Mouse (Mus musculus): ENCODE measurements around the gene Stpg1. TPM values are rescaled to one million over a fixed set of nuclear protein-coding genes. Genes with fewer than 3 reads are reported as not detected.

Stpg1 gene
- polyA plus RNA-seq, 1 experiment from 2014 or later: not detected

DNA sequence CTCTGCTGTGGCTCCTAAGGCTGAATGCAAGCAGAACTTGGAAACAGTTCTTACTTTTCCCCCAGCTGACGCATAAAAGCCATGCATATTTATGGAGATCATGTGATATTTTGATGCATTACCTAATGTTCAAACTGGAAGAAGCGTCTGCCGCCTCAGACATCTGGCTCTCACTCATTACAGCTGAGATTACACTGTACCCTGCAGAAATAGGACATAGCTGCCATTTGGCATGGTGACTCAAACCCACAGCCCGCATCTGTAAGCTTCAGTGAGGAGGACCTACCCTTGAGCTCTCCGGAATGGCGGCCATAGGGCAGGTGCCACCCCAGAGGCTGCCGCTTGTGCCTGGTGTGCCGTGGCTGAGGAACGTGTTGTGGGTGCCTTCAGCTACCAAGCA lies 36.6 kb downstream of the Stpg1 start:
- H3K27me3 ChIP-seq: no peaks in the 10 kb centered on the region
- no peak for DNase-seq (ENCODE audit: low read depth, low spot score)
- POLR2A ChIA-PET: no interaction called here
- TF ChIP-seq CTCF (IDR thresholded peaks at IDR 0.05): no peak
- CTCF ChIA-PET: no interaction called here
- in situ Hi-C loops (cut with MboI; ENCODE audit: low pct_unique_long_range_greater_than_20kb): no loop called here
- no peak for ATAC-seq

DNA sequence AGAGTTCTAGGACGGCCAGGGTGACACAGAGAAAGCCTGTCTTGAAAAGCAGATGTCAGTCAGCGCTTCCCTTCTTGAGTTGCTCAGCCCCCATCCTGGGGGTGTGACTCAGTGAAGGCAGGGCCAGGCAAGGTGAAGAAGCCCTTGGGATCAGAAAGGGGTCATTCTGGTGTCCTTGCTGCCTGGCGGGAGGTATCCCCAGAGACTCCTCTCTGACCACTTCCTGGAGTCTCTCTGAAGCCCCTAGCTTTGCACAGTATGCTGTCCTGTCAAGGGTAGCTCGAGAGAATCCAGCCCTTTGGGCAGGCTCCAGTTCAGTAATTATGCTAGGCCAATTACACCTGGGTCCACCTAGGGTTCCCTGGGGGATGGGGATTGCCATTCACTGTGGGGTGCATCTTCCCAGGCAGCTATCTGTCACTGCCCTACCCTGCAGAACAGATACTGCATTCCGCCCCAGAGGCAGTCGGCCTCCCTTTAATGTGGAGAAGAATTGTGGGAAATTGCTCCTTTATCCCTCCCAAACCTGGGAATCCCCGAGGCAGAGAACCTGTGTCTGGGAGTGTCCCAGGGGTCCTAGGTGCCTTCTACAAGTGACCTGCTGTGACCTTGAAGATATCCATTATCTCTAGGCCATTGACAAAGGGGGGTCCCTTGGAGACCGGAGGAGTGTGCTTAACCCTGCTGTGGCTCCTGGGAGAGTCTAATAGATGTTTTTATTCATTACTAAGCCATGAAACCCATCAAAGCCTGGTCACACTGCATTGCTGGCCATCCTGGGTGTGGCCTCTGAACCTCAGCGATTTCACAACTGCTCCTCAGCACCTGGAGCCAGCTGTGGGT lies 37.4 kb downstream of the Stpg1 start:
- in situ Hi-C loops (cut with MboI; ENCODE audit: low pct_unique_long_range_greater_than_20kb): no loop called here
- ChIA-PET CTCF (no interaction called here), POLR2A (no interaction called here)
- no peak for ATAC-seq
- no peak for DNase-seq (ENCODE audit: low read depth, low spot score)
- TF ChIP-seq CTCF (IDR thresholded peaks at IDR 0.05): no peak
- H3K27me3 ChIP-seq: no peaks in the 10 kb centered on the region

GRCm38 (mm10) chr4:135533001-135533400 lies 38.4 kb downstream of the Stpg1 start:
- TF ChIP-seq CTCF (IDR thresholded peaks at IDR 0.05): no peak
- CTCF ChIA-PET: interaction anchor here (1.5 kb wide), 1 partner anchor 30 kb away, joined by 3 read pairs; no protein-coding TSS in a partner anchor
- no peaks in the 10 kb centered on the region for H3K27me3 ChIP-seq
- POLR2A ChIA-PET: no interaction called here
- ATAC-seq (no peak), DNase-seq (ENCODE audit: low read depth, low spot score) (no peak)
- in situ Hi-C loops (cut with MboI; ENCODE audit: low pct_unique_long_range_greater_than_20kb): no loop called here

- DNase-seq (ENCODE audit: low read depth, low spot score) (no peak), ATAC-seq (no peak)
- POLR2A ChIA-PET: interaction anchor here (0.6 kb wide), 1 partner anchor 1762 kb away, joined by 3 read pairs; no protein-coding TSS in a partner anchor
- no peak for TF ChIP-seq CTCF (IDR thresholded peaks at IDR 0.05)
- in situ Hi-C loops (cut with MboI; ENCODE audit: low pct_unique_long_range_greater_than_20kb): no loop called here
- no peaks in the 10 kb centered on the region for H3K27me3 ChIP-seq
- CTCF ChIA-PET: no interaction called here
Observed at GRCm38 (mm10) chr4:135535021-135535420, 40.4 kb downstream of the Stpg1 start.

- TF ChIP-seq CTCF (IDR thresholded peaks at IDR 0.05): no peak
- no peak for ATAC-seq
- H3K27me3 ChIP-seq: no peaks in the 10 kb centered on the region
- CTCF ChIA-PET: interaction anchor here (1.4 kb wide), 1 partner anchor 28 kb away, joined by 3 read pairs; no protein-coding TSS in a partner anchor
- no peak for DNase-seq (ENCODE audit: low read depth, low spot score)
- in situ Hi-C loops (cut with MboI; ENCODE audit: low pct_unique_long_range_greater_than_20kb): no loop called here
- POLR2A ChIA-PET: no interaction called here
Observed at GRCm38 (mm10) chr4:135539056-135539455, 44.5 kb downstream of the Stpg1 start.

DNA sequence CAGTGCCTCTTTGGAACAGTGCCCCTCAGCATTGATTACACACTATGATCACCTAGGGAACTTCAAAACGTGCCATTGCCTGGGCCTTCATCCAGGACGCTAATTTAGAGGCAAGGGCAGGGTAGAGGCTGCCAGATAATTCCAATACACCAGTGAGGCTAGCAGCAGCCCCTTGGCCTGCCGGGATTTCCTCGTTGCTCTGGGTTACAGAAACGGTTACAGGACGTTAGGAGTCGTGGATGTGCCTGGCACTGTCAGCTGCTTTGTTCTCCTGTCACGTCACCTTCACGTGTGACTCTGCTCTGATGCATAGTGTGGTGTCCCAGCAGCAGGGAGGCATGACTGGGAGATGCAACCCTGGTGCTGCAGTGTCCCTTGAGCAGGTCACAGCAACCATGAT lies 45.5 kb downstream of the Stpg1 start:
- in situ Hi-C loops (cut with MboI; ENCODE audit: low pct_unique_long_range_greater_than_20kb): no loop called here
- TF ChIP-seq CTCF (IDR thresholded peaks at IDR 0.05): no peak
- ATAC-seq (no peak), DNase-seq (ENCODE audit: low read depth, low spot score) (no peak)
- CTCF ChIA-PET: interaction anchor here (1.4 kb wide), 1 partner anchor 27 kb away, joined by 3 read pairs; no protein-coding TSS in a partner anchor
- no peaks in the 10 kb centered on the region for H3K27me3 ChIP-seq
- POLR2A ChIA-PET: no interaction called here

DNA sequence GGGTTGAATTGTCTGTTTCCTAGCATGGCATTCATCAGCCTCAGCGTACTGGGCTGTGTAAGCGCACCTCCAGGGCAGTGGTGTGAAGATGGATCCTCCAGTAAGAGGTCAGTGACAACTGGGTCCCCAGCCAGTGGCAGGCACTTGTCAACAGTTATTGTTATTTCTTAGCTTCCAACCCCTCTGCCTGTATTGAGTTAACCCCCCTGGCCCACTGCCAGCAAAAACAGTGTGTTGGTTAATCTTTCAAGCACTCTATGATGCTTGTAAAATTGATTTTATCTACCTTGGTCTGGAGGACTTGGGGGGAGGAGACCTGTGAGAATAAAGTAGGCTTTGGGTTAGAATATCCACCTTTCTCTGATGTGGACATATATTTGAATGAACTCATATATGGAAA lies 49.7 kb downstream of the Stpg1 start:
- in situ Hi-C loops (cut with MboI; ENCODE audit: low pct_unique_long_range_greater_than_20kb): no loop called here

DNA sequence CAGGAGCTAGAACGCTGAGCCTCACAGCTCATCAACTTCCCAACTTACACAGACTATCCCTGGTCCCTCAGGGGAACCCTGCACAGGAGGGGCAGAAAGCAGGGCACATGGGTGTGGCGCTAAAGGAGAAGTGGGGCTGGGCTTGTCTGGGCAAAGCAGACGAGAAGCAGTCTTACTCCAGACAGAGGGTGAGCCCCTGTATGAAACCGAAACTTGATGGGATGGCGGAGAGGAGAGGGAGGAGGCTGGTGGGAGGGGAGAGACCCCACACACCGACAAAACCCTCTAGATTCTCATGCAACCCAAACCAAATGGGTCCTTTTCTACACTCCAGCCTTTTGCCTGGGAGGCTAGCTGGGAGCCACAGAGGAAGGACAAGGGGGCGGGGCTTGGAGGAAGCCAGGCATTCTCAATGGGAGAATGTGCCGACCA lies 50.5 kb downstream of the Stpg1 start:
- DNase-seq (ENCODE audit: low read depth, low spot score): no peak
- H3K27me3 ChIP-seq: no peaks in the 10 kb centered on the region
- no peak for ATAC-seq
- no peak for TF ChIP-seq CTCF (IDR thresholded peaks at IDR 0.05)
- in situ Hi-C loops (cut with MboI; ENCODE audit: low pct_unique_long_range_greater_than_20kb): no loop called here
- ChIA-PET CTCF (no interaction called here), POLR2A (no interaction called here)

More for the DNA sequence above, 49.7 kb downstream of the Stpg1 start:
- CTCF ChIA-PET: no interaction called here
- POLR2A ChIA-PET: no interaction called here
- DNase-seq (ENCODE audit: low read depth, low spot score) (no peak), ATAC-seq (no peak)
- no peaks in the 10 kb centered on the region for H3K27me3 ChIP-seq
- TF ChIP-seq CTCF (IDR thresholded peaks at IDR 0.05): no peak

DNA sequence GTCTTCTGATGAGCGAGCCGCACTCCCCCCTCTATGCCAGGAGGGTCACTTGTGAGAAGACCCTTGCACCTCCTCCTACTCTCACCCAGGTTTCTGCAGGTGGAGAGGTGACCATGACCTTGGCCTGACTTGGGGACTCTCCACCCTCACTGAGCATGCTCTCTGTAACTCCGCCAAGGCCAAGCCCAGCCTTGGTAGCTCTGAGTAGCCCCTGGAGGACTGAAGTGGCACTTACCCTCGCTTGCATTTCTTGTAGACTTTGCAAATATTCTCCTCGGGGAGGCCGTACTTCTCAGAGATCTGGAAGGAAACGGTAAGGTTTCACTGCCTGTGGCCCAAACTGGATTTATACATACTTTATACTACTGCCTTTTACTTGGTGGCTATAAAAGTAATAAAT lies 51.4 kb downstream of the Stpg1 start:
- CTCF ChIA-PET: no interaction called here
- ATAC-seq (no peak), DNase-seq (ENCODE audit: low read depth, low spot score) (no peak)
- no peaks in the 10 kb centered on the region for H3K27me3 ChIP-seq
- TF ChIP-seq CTCF (IDR thresholded peaks at IDR 0.05): no peak
- POLR2A ChIA-PET: no interaction called here
- in situ Hi-C loops (cut with MboI; ENCODE audit: low pct_unique_long_range_greater_than_20kb): no loop called here

DNA sequence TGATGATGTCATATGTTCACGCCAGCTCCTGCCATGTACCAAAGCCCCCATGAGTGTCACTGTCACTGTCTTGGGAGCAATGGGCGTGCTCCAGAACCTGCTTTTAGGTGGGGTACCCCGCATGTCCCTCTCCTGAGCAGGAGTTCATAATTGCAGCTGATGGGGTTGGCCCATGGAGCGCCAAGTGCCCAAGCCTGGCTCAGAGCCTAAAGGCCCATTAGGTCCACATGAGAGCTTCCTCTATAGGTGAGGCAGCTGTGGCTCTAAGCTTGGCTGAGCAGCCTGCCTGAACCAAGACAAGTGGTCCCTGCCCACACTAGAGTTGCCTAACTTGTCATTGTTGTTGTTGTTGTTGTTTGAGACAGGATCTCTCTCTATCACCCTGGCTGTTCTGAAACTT lies 52.2 kb downstream of the Stpg1 start:
- CTCF ChIA-PET: no interaction called here
- POLR2A ChIA-PET: no interaction called here
- no peak for TF ChIP-seq CTCF (IDR thresholded peaks at IDR 0.05)
- no peak for DNase-seq (ENCODE audit: low read depth, low spot score)
- no peak for ATAC-seq
- in situ Hi-C loops (cut with MboI; ENCODE audit: low pct_unique_long_range_greater_than_20kb): no loop called here
- H3K27me3 ChIP-seq: peaks cover 3% of the 10 kb centered on the region

DNA sequence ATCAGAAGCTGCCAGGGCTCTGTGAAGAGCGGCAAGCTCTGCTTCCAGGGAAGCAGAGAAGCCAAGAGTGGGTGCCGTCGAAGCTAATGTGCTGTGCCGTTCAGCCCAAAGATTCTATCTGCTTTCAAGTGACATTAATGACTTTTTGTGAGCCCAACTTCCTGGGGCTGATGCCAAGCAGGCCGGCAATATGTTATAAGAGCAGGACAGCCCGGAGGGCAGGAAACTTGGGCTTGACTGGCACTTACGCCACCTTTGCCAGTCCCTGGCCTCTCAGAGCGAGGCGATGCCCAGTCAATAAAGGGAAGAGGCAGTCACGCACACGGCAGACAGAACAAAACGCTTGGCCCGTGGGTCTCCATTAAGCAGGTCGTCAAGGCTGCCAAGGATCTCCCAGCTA lies 53.0 kb downstream of the Stpg1 start:
- no peak for DNase-seq (ENCODE audit: low read depth, low spot score)
- in situ Hi-C loops (cut with MboI; ENCODE audit: low pct_unique_long_range_greater_than_20kb): no loop called here
- ChIA-PET POLR2A (no interaction called here), CTCF (no interaction called here)
- ATAC-seq: no peak
- peaks cover 4% of the 10 kb centered on the region for H3K27me3 ChIP-seq
- TF ChIP-seq CTCF (IDR thresholded peaks at IDR 0.05): no peak

GRCm38 (mm10) chr4:135548108-135548507 lies 53.5 kb downstream of the Stpg1 start:
- no peak for TF ChIP-seq CTCF (IDR thresholded peaks at IDR 0.05)
- ChIA-PET POLR2A (no interaction called here), CTCF (no interaction called here)
- in situ Hi-C loops (cut with MboI; ENCODE audit: low pct_unique_long_range_greater_than_20kb): no loop called here
- ATAC-seq (no peak), DNase-seq (ENCODE audit: low read depth, low spot score) (no peak)
- H3K27me3 ChIP-seq: peaks cover 4% of the 10 kb centered on the region

Measured in Patski (cell line).